Comparison of ENCODE assay signal across 21 mouse cellular contexts in the genomic region with DNA sequence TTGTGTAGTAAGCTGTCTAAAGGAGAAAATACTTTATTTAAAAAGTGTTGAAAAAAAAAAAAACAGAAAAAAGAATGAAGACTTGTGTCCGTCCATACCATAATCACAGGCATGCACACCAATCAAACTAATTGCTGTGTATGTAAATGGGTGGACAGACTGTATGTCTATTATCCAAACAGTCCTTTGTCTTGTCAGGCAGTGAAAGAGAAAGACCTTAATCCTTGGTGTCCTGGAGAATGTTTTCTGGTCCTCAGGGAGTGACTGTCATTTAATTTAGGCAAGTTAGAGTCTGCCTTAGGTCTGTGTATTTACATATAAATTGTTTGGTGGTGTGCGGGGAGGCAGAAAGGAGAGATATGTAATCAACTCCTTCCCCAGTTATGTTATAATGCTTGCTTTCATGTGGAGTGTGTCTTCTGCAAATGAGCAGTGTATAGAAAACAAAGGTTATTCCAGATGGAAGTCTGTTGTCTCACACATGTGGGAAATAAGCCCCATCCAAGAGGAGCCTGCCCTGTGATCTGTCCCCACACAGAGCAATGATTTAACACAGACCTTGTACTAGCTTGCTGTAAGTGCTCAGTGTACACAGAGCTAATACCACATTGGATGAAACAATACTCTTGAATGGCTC.
A peak's percentile ranks its signal among the peaks of the same experiment; 100 is the strongest.
DNase-seq lines count a peak whose midpoint lies in the region; ATAC-seq and TF ChIP-seq lines count a peak whose summit lies in the region.
"Had no signal": no experiment of that assay in that cellular context is flagged by ENCODE, and none has a peak within 500 bp of the region (broad histone marks: within the 10 kb centered on the region; RNA-seq: fewer than 3 reads in every experiment).

No protein-coding gene starts in this region.

- H3K4me3 ChIP-seq in midbrain, embryonic 11.5 days (ENCODE audit: low read depth, low read length): no peak overlapping the region
- no peak overlapping the region for H3K4me3 ChIP-seq in midbrain, embryonic 10.5 days
- no peak overlapping the region for H3K4me3 ChIP-seq in embryonic facial prominence, embryonic 14.5 days (ENCODE audit: low read depth, low read length)
- no peak overlapping the region for H3K4me3 ChIP-seq in hindbrain, embryonic 16.5 days (ENCODE audit: low read length)
- no peak overlapping the region for H3K4me3 ChIP-seq in neural tube, embryonic 14.5 days (ENCODE audit: low read depth, low read length)
- no peak overlapping the region for H3K4me3 ChIP-seq in liver, postnatal 0 days (ENCODE audit: low read depth, low read length)
- H3K4me3 ChIP-seq in layer of hippocampus, adult 2 months: no peak overlapping the region
- H3K4me3 ChIP-seq: erythroblast, embryonic 14.5 days; lung, embryonic 15.5 days had no signal

- H3K4me1 ChIP-seq in midbrain, embryonic 11.5 days (ENCODE audit: control insufficient read depth, insufficient read depth, low read length): peaks cover 10% of the 10 kb centered on the region
- peaks cover 8% of the 10 kb centered on the region for H3K4me1 ChIP-seq in midbrain, embryonic 10.5 days
- no peaks in the 10 kb centered on the region for H3K4me1 ChIP-seq in embryonic facial prominence, embryonic 14.5 days (ENCODE audit: control insufficient read depth, insufficient read depth, low read length)
- no peaks in the 10 kb centered on the region for H3K4me1 ChIP-seq in hindbrain, embryonic 16.5 days (ENCODE audit: control insufficient read depth, insufficient read depth, low read depth, low read length)
- no peaks in the 10 kb centered on the region for H3K4me1 ChIP-seq in neural tube, embryonic 14.5 days (ENCODE audit: control insufficient read depth, insufficient read depth, low read length)
- H3K4me1 ChIP-seq in liver, postnatal 0 days (ENCODE audit: insufficient read depth): no peaks in the 10 kb centered on the region
- H3K4me1 ChIP-seq: lung, embryonic 15.5 days had no signal

- TF ChIP-seq EP300 in liver, postnatal 0 days (IDR thresholded peaks at IDR 0.05; ENCODE audit: low read depth): no peak

- no peak overlapping the region for H3K4me2 ChIP-seq in midbrain, embryonic 11.5 days
- H3K4me2 ChIP-seq in embryonic facial prominence, embryonic 14.5 days (ENCODE audit: low read depth, low read length): no peak overlapping the region
- no peak overlapping the region for H3K4me2 ChIP-seq in hindbrain, embryonic 16.5 days (ENCODE audit: low read length)
- no peak overlapping the region for H3K4me2 ChIP-seq in neural tube, embryonic 14.5 days (ENCODE audit: low read depth, low read length)
- no peak overlapping the region for H3K4me2 ChIP-seq in liver, postnatal 0 days (ENCODE audit: low read depth, low read length)
- H3K4me2 ChIP-seq: heart, embryonic 11.5 days; liver, embryonic 11.5 days; lung, embryonic 15.5 days had no signal

- H3K9me3 ChIP-seq in midbrain, embryonic 11.5 days (ENCODE audit: control insufficient read depth, low read length): no peaks in the 10 kb centered on the region
- no peaks in the 10 kb centered on the region for H3K9me3 ChIP-seq in midbrain, embryonic 10.5 days (replicated peaks)
- no peaks in the 10 kb centered on the region for H3K9me3 ChIP-seq in embryonic facial prominence, embryonic 14.5 days (ENCODE audit: control insufficient read depth, low read length)
- H3K9me3 ChIP-seq in hindbrain, embryonic 16.5 days (ENCODE audit: control insufficient read depth, low read length): no peaks in the 10 kb centered on the region
- H3K9me3 ChIP-seq in neural tube, embryonic 14.5 days (ENCODE audit: control insufficient read depth, low read length): no peaks in the 10 kb centered on the region
- no peaks in the 10 kb centered on the region for H3K9me3 ChIP-seq in liver, postnatal 0 days (ENCODE audit: low read length)
- H3K9me3 ChIP-seq: lung, embryonic 15.5 days had no signal

- ATAC-seq in midbrain, embryonic 11.5 days (ENCODE audit: low FRiP score): peak; percentile 77
- ATAC-seq in embryonic facial prominence, embryonic 14.5 days (ENCODE audit: low read depth): peak; percentile 67; the same call in 1 of the 2 replicates
- ATAC-seq in hindbrain, embryonic 16.5 days: 0 out of 2 replicates have a peak, but pooled peaks have one; percentile 52
- peak; percentile 81 for ATAC-seq in neural tube, embryonic 14.5 days (ENCODE audit: low read depth)
- no peak for ATAC-seq in liver, postnatal 0 days
- ATAC-seq: forebrain, postnatal 0 days; inflammation-experienced regulatory T-cells, adult 6 months had no signal

- no peak overlapping the region for H3K9ac ChIP-seq in midbrain, embryonic 11.5 days (ENCODE audit: low read length)
- H3K9ac ChIP-seq in embryonic facial prominence, embryonic 14.5 days (ENCODE audit: low read depth, low read length): no peak overlapping the region
- no peak overlapping the region for H3K9ac ChIP-seq in hindbrain, embryonic 16.5 days (ENCODE audit: low read depth, low read length)
- H3K9ac ChIP-seq in neural tube, embryonic 14.5 days (replicated peaks; ENCODE audit: low read depth, low read length): no peak overlapping the region
- no peak overlapping the region for H3K9ac ChIP-seq in liver, postnatal 0 days (replicated peaks)
- H3K9ac ChIP-seq: forebrain, postnatal 0 days; lung, embryonic 15.5 days had no signal

- no peaks in the 10 kb centered on the region for H3K27me3 ChIP-seq in midbrain, embryonic 11.5 days (ENCODE audit: control insufficient read depth, insufficient read depth, low read length)
- H3K27me3 ChIP-seq in midbrain, embryonic 10.5 days (ENCODE audit: low read depth, poor library complexity, severe bottlenecking): no peaks in the 10 kb centered on the region
- H3K27me3 ChIP-seq in embryonic facial prominence, embryonic 14.5 days (replicated peaks; ENCODE audit: control insufficient read depth, insufficient read depth, low read length): no peaks in the 10 kb centered on the region
- no peaks in the 10 kb centered on the region for H3K27me3 ChIP-seq in hindbrain, embryonic 16.5 days (replicated peaks; ENCODE audit: control insufficient read depth, insufficient read depth, low read length)
- no peaks in the 10 kb centered on the region for H3K27me3 ChIP-seq in neural tube, embryonic 14.5 days (ENCODE audit: control insufficient read depth, insufficient read depth, low read length)
- no peaks in the 10 kb centered on the region for H3K27me3 ChIP-seq in liver, postnatal 0 days (ENCODE audit: insufficient read depth, low read length)
- H3K27me3 ChIP-seq: lung, embryonic 15.5 days had no signal

- WGBS in midbrain, embryonic 11.5 days: 38% methylated on average over 2 of the region's 2 CpGs
- WGBS in midbrain, embryonic 10.5 days: 47% methylated on average over 2 of the region's 2 CpGs
- WGBS in embryonic facial prominence, embryonic 14.5 days: 47% methylated on average over 2 of the region's 2 CpGs
- 32% methylated on average over 2 of the region's 2 CpGs for whole genome bisulfite sequencing in hindbrain, embryonic 16.5 days
- 26% methylated on average over 2 of the region's 2 CpGs for WGBS in neural tube, embryonic 14.5 days
- 62% methylated on average over 2 of the region's 2 CpGs for WGBS in liver, postnatal 0 days (ENCODE audit: insufficient replicate concordance)

- DNase-seq in midbrain, embryonic 11.5 days (ENCODE audit: low spot score, missing footprints): no peak
- no peak for DNase-seq in midbrain, embryonic 10.5 days (ENCODE audit: low spot score)
- DNase-seq in embryonic facial prominence, embryonic 14.5 days (ENCODE audit: low spot score): peak; percentile 23
- DNase-seq in lung, adult 18-20 months: no peak
- no peak for DNase-seq in liver, postnatal 0 days
- DNase-seq in layer of hippocampus, adult 2 months (ENCODE audit: low spot score in 2 of 2): no peak
- DNase-seq: adrenal gland, adult 8-10 months; cerebellum, postnatal 10 days; embryo, embryonic 11 days; forebrain, postnatal 0 days; heart, postnatal 14 days; lung, postnatal 4 days; right cerebral cortex, postnatal 4 days; thymus, adult 2 months had no signal

- H3K27ac ChIP-seq in midbrain, embryonic 11.5 days (ENCODE audit: low read depth, low read length): peak overlapping the region; percentile 22; the same call in 1 of the 2 replicates
- H3K27ac ChIP-seq in midbrain, embryonic 10.5 days (replicated peaks): no peak overlapping the region
- no peak overlapping the region for H3K27ac ChIP-seq in embryonic facial prominence, embryonic 14.5 days (replicated peaks; ENCODE audit: low read depth, low read length)
- H3K27ac ChIP-seq in hindbrain, embryonic 16.5 days (ENCODE audit: low read depth, low read length): no peak overlapping the region
- H3K27ac ChIP-seq in neural tube, embryonic 14.5 days (ENCODE audit: low read depth, low read length): peak overlapping the region; percentile 34; the same call in 1 of the 2 replicates
- H3K27ac ChIP-seq in liver, postnatal 0 days (ENCODE audit: low read depth): no peak overlapping the region
- H3K27ac ChIP-seq in layer of hippocampus, adult 2 months: no peak overlapping the region
- H3K27ac ChIP-seq: lung, embryonic 15.5 days had no signal

- no peaks in the 10 kb centered on the region for H3K36me3 ChIP-seq in midbrain, embryonic 11.5 days (ENCODE audit: control insufficient read depth, insufficient read depth, low read length)
- no peaks in the 10 kb centered on the region for H3K36me3 ChIP-seq in midbrain, embryonic 10.5 days
- no peaks in the 10 kb centered on the region for H3K36me3 ChIP-seq in embryonic facial prominence, embryonic 14.5 days (ENCODE audit: control insufficient read depth, insufficient read depth, low read length)
- no peaks in the 10 kb centered on the region for H3K36me3 ChIP-seq in hindbrain, embryonic 16.5 days (ENCODE audit: control insufficient read depth, insufficient read depth, low read length)
- H3K36me3 ChIP-seq in neural tube, embryonic 14.5 days (ENCODE audit: control insufficient read depth, insufficient read depth, low read length): no peaks in the 10 kb centered on the region
- no peaks in the 10 kb centered on the region for H3K36me3 ChIP-seq in liver, postnatal 0 days (replicated peaks; ENCODE audit: insufficient read depth, low read length)
- H3K36me3 ChIP-seq: lung, embryonic 15.5 days had no signal

- no peak for TF ChIP-seq CTCF in liver, postnatal 0 days (IDR thresholded peaks at IDR 0.05; ENCODE audit: low read depth)
- no peak for TF ChIP-seq CTCF in layer of hippocampus, adult 2 months (conservative IDR thresholded peaks at IDR 0.05)

Comparison
In these comparisons a context has a peak if more than half of its experiments do, and no peak if none do; other contexts are left out.
1. H3K27ac ChIP-seq: peak in midbrain, embryonic 11.5 days (single experiment) and neural tube, embryonic 14.5 days (single experiment); none in midbrain, embryonic 10.5 days (single experiment), embryonic facial prominence, embryonic 14.5 days (single experiment), hindbrain, embryonic 16.5 days (single experiment), liver, postnatal 0 days (single experiment) and layer of hippocampus, adult 2 months (single experiment).